Mouse (Mus musculus): ENCODE results near the gene Ripor3. TPM values are rescaled to one million over a fixed set of nuclear protein-coding genes. Genes with fewer than 3 reads are reported as not detected.

The Ripor3 gene
- polyA plus RNA-seq, 1 experiment from 2014 or later, result 2.5 TPM

GRCm38 (mm10) chr2:167972809-167973208 lies 37.6 kb downstream of the Ripor3 start:
- peaks cover 83% of the 10 kb centered on the region for H3K36me3 ChIP-seq
- no peaks in the 10 kb centered on the region for H3K27me3 ChIP-seq (ENCODE audit: insufficient read depth, poor library complexity, severe bottlenecking)
- H3K4me3 ChIP-seq, result no peak overlapping the region
- no peaks in the 10 kb centered on the region for H3K9me3 ChIP-seq
- H3K27ac ChIP-seq, result peak overlapping the region; percentile 65
- DNase-seq (ENCODE audit: low spot score), result no peak
- H3K4me1 ChIP-seq, result peaks cover 44% of the 10 kb centered on the region
- WGBS, result 4% methylated on average over 1 of the region's 1 CpGs

GRCm38 (mm10) chr2:167972146-167972545 lies 38.3 kb downstream of the Ripor3 start:
- Histone ChIP-seq H3K27ac (peak overlapping the region; percentile 65), H3K4me3 (no peak overlapping the region), H3K4me1 (peaks cover 40% of the 10 kb centered on the region), H3K27me3 (ENCODE audit: insufficient read depth, poor library complexity, severe bottlenecking) (no peaks in the 10 kb centered on the region), H3K36me3 (peaks cover 83% of the 10 kb centered on the region), H3K9me3 (no peaks in the 10 kb centered on the region)
- 52% methylated on average over 5 of the region's 5 CpGs for WGBS
- no peak for DNase-seq (ENCODE audit: low spot score)

GRCm38 (mm10) chr2:167969851-167970541 lies 40.4 kb downstream of the Ripor3 start:
- H3K36me3 ChIP-seq, result peaks cover 84% of the 10 kb centered on the region
- peaks cover 32% of the 10 kb centered on the region for H3K4me1 ChIP-seq
- no peak overlapping the region for H3K27ac ChIP-seq
- no peak for DNase-seq (ENCODE audit: low spot score)
- H3K27me3 ChIP-seq (ENCODE audit: insufficient read depth, poor library complexity, severe bottlenecking), result no peaks in the 10 kb centered on the region
- H3K4me3 ChIP-seq, result no peak overlapping the region
- WGBS, result 89% methylated on average over 10 of the region's 10 CpGs
- no peaks in the 10 kb centered on the region for H3K9me3 ChIP-seq

GRCm38 (mm10) chr2:167968504-167968903 lies 41.9 kb downstream of the Ripor3 start:
- Histone ChIP-seq H3K4me3 (no peak overlapping the region), H3K36me3 (peaks cover 80% of the 10 kb centered on the region), H3K9me3 (no peaks in the 10 kb centered on the region), H3K27ac (no peak overlapping the region), H3K27me3 (ENCODE audit: insufficient read depth, poor library complexity, severe bottlenecking) (no peaks in the 10 kb centered on the region), H3K4me1 (peaks cover 36% of the 10 kb centered on the region)
- no peak for DNase-seq (ENCODE audit: low spot score)
- WGBS, result 92% methylated on average over 7 of the region's 7 CpGs

- H3K4me1 ChIP-seq, result peaks cover 31% of the 10 kb centered on the region
- H3K27ac ChIP-seq, result no peak overlapping the region
- H3K4me3 ChIP-seq, result no peak overlapping the region
- peaks cover 69% of the 10 kb centered on the region for H3K36me3 ChIP-seq
- no peaks in the 10 kb centered on the region for H3K27me3 ChIP-seq (ENCODE audit: insufficient read depth, poor library complexity, severe bottlenecking)
- no peak for DNase-seq (ENCODE audit: low spot score)
- no peaks in the 10 kb centered on the region for H3K9me3 ChIP-seq
- WGBS, result 86% methylated on average over 3 of the region's 3 CpGs
These were observed 44.5 kb downstream of the Ripor3 start for GRCm38 (mm10) chr2:167965911-167966310.

- H3K36me3 ChIP-seq, result peaks cover 54% of the 10 kb centered on the region
- H3K9me3 ChIP-seq, result no peaks in the 10 kb centered on the region
- no peak overlapping the region for H3K4me3 ChIP-seq
- WGBS, result 76% methylated on average over 9 of the region's 9 CpGs
- H3K27me3 ChIP-seq (ENCODE audit: insufficient read depth, poor library complexity, severe bottlenecking), result no peaks in the 10 kb centered on the region
- no peak for DNase-seq (ENCODE audit: low spot score)
- peak overlapping the region; percentile 43 for H3K27ac ChIP-seq
- H3K4me1 ChIP-seq, result peaks cover 47% of the 10 kb centered on the region
These were observed 46.1 kb downstream of the Ripor3 start for GRCm38 (mm10) chr2:167964320-167964719.

- DNase-seq (ENCODE audit: low spot score), result no peak
- Histone ChIP-seq H3K9me3 (no peaks in the 10 kb centered on the region), H3K27ac (peak overlapping the region; percentile 43), H3K36me3 (peaks cover 49% of the 10 kb centered on the region), H3K4me3 (no peak overlapping the region), H3K27me3 (ENCODE audit: insufficient read depth, poor library complexity, severe bottlenecking) (no peaks in the 10 kb centered on the region), H3K4me1 (peaks cover 52% of the 10 kb centered on the region)
- WGBS, result 85% methylated on average over 9 of the region's 9 CpGs
These were observed 46.6 kb downstream of the Ripor3 start for GRCm38 (mm10) chr2:167963778-167964300.

- no peak overlapping the region for H3K4me3 ChIP-seq
- whole genome bisulfite sequencing, result 58% methylated on average over 4 of the region's 4 CpGs
- H3K4me1 ChIP-seq, result peaks cover 58% of the 10 kb centered on the region
- H3K9me3 ChIP-seq, result no peaks in the 10 kb centered on the region
- no peaks in the 10 kb centered on the region for H3K27me3 ChIP-seq (ENCODE audit: insufficient read depth, poor library complexity, severe bottlenecking)
- peaks cover 43% of the 10 kb centered on the region for H3K36me3 ChIP-seq
- no peak for DNase-seq (ENCODE audit: low spot score)
- peak overlapping the region; percentile 56; the same call in 1 of the 2 replicates for H3K27ac ChIP-seq
These were observed 47.2 kb downstream of the Ripor3 start for GRCm38 (mm10) chr2:167963176-167963575.

GRCm38 (mm10) chr2:167962347-167962746 lies 48.1 kb downstream of the Ripor3 start:
- H3K9me3 ChIP-seq, result no peaks in the 10 kb centered on the region
- DNase-seq (ENCODE audit: low spot score), result no peak
- WGBS, result 77% methylated on average over 6 of the region's 6 CpGs
- H3K36me3 ChIP-seq, result peaks cover 34% of the 10 kb centered on the region
- H3K27me3 ChIP-seq (ENCODE audit: insufficient read depth, poor library complexity, severe bottlenecking), result no peaks in the 10 kb centered on the region
- no peak overlapping the region for H3K4me3 ChIP-seq
- peaks cover 62% of the 10 kb centered on the region for H3K4me1 ChIP-seq
- peak overlapping the region; percentile 56 for H3K27ac ChIP-seq

- peaks cover 73% of the 10 kb centered on the region for H3K4me1 ChIP-seq
- no peak for DNase-seq (ENCODE audit: low spot score)
- H3K27me3 ChIP-seq (ENCODE audit: insufficient read depth, poor library complexity, severe bottlenecking), result no peaks in the 10 kb centered on the region
- H3K27ac ChIP-seq, result peak overlapping the region; percentile 6; the same call in 1 of the 2 replicates
- no peaks in the 10 kb centered on the region for H3K9me3 ChIP-seq
- WGBS, result 76% methylated on average over 8 of the region's 8 CpGs
- H3K36me3 ChIP-seq, result peaks cover 17% of the 10 kb centered on the region
- no peak overlapping the region for H3K4me3 ChIP-seq
These were observed 49.8 kb downstream of the Ripor3 start for GRCm38 (mm10) chr2:167960584-167960983.

- peak overlapping the region; percentile 6; the same call in 1 of the 2 replicates for H3K27ac ChIP-seq
- H3K4me1 ChIP-seq, result peaks cover 75% of the 10 kb centered on the region
These were observed 50.4 kb downstream of the Ripor3 start for GRCm38 (mm10) chr2:167959996-167960395.

GRCm38 (mm10) chr2:167959384-167959911 lies 51.0 kb downstream of the Ripor3 start:
- no peaks in the 10 kb centered on the region for H3K9me3 ChIP-seq
- H3K27ac ChIP-seq, result peak overlapping the region; percentile 59; the same call in 1 of the 2 replicates
- no peak overlapping the region for H3K4me3 ChIP-seq
- peaks cover 6% of the 10 kb centered on the region; the same call in 1 of the 2 replicates for H3K36me3 ChIP-seq
- peaks cover 78% of the 10 kb centered on the region for H3K4me1 ChIP-seq
- 50% methylated on average over 4 of the region's 4 CpGs for WGBS
- H3K27me3 ChIP-seq (ENCODE audit: insufficient read depth, poor library complexity, severe bottlenecking), result no peaks in the 10 kb centered on the region
- no peak for DNase-seq (ENCODE audit: low spot score)

More at GRCm38 (mm10) chr2:167959996-167960395, 50.4 kb downstream of the Ripor3 start:
- no peaks in the 10 kb centered on the region for H3K27me3 ChIP-seq (ENCODE audit: insufficient read depth, poor library complexity, severe bottlenecking)
- H3K36me3 ChIP-seq, result peaks cover 11% of the 10 kb centered on the region
- 46% methylated on average over 7 of the region's 7 CpGs for WGBS
- H3K9me3 ChIP-seq, result no peaks in the 10 kb centered on the region
- no peak overlapping the region for H3K4me3 ChIP-seq
- no peak for DNase-seq (ENCODE audit: low spot score)

GRCm38 (mm10) chr2:167958843-167959242 lies 51.6 kb downstream of the Ripor3 start:
- no peak for DNase-seq (ENCODE audit: low spot score)
- peak overlapping the region; percentile 56; the same call in 1 of the 2 replicates for H3K27ac ChIP-seq

More at GRCm38 (mm10) chr2:167958843-167959242, 51.6 kb downstream of the Ripor3 start:
- Histone ChIP-seq H3K4me3 (no peak overlapping the region), H3K36me3 (peaks cover 1% of the 10 kb centered on the region; the same call in 1 of the 2 replicates), H3K27me3 (ENCODE audit: insufficient read depth, poor library complexity, severe bottlenecking) (no peaks in the 10 kb centered on the region), H3K9me3 (no peaks in the 10 kb centered on the region), H3K4me1 (peaks cover 73% of the 10 kb centered on the region)
- 43% methylated on average over 4 of the region's 4 CpGs for WGBS
